Mouse (Mus musculus): Measurements from ENCODE around the gene Fgfr1op. TPM values are rescaled to one million over a fixed set of nuclear protein-coding genes. Genes with fewer than 3 reads are reported as not detected.
"Not testable (repeated sequence)": the region's sequence is repeated elsewhere in the genome, so short reads cannot be mapped to it uniquely, and the experiment has no call there.

Gene Fgfr1op
- polyA plus RNA-seq (2012; rRNA removed): 14.1 and 14.6 TPM in 2 replicates

- peak; percentile 23 for DNase-seq (ENCODE audit: low read depth)
Observed at GRCm38 (mm10) chr17:8164701-8165607, at the start of gene Fgfr1op. Gene Fgfr1op (plus strand): TSS chr17:8165501.

DNA sequence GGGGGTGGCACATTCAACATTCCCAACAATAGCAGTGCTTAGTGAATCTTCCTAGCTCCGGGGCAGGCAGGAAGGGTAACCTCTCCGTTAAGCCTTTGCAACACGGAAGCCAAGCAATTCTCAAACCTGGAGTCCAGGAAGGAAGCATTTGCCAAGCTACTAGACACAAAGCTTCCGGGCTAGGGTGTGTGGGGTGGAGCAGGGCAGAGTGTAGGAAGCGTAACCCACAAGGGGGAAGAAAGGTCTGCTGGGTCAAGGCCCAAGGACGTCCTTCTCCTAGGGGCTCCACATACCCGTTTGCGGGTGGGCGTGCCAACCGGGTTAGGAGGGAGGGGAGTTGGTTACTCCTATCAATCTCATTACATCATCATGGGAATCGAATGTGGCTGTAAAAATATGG, 48.9 kb upstream of the Fgfr1op start:
- DNase-seq (ENCODE audit: low read depth): not testable (repeated sequence)

DNA sequence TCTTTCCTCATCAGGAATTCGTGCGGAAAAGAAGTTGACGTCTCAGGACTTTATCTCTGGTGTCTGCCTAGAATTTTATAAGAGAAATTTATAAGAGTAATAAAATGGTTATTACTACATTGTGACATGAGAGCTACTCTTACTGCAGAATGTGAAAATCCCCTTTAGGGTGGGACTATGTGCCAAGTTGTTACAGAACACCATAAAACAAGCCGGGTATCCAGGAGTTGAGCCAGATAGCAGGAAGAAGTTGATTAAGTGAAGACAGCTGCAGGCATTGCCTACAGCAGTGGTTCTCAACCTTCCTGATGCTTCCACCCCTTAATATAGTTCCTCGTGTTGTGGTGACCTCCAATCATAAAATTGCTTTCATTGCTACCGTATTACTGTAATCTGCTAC, 48.4 kb upstream of the Fgfr1op start:
- not testable (repeated sequence) for DNase-seq (ENCODE audit: low read depth)

DNA sequence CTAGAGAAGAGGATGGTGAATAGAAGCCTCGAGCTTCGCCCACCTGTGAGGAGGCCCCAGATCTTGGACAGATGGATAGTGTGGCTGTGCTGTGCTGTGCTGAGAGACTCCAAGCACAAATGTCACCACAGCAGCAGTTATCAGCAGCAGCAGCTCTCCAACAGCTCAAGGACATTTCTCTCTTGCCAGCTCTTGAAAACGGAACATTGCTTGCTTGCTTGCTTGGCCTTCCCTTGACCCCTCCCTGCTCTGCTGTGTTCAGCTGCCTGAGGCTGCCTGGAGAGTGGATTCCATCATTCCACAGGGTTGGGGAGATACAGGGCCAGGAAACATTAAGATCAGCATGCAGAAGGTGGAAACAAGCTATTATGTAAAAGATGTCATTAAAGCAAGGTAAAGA, 42.3 kb upstream of the Fgfr1op start:
- DNase-seq (ENCODE audit: low read depth): not testable (repeated sequence)

DNA sequence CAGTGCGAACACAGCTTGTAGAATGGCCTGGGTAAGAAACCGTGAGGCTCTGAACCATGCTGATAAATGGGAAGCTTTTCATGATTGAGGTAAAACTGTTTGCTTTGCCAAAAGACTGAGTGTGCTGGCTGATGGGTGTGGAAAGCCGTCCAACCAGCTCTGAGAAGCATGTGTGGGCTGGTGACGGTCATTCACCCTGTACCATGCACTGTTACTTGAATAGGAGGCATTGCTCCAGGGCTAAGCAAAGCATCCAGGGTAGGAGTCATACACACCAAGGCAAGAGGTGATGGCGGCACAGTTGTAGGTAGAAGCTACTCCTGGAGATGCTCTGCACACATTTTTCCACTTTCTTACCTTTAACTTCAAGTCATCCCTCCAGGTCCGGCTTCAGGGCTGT, 40.7 kb upstream of the Fgfr1op start:
- DNase-seq (ENCODE audit: low read depth): not testable (repeated sequence)

DNA sequence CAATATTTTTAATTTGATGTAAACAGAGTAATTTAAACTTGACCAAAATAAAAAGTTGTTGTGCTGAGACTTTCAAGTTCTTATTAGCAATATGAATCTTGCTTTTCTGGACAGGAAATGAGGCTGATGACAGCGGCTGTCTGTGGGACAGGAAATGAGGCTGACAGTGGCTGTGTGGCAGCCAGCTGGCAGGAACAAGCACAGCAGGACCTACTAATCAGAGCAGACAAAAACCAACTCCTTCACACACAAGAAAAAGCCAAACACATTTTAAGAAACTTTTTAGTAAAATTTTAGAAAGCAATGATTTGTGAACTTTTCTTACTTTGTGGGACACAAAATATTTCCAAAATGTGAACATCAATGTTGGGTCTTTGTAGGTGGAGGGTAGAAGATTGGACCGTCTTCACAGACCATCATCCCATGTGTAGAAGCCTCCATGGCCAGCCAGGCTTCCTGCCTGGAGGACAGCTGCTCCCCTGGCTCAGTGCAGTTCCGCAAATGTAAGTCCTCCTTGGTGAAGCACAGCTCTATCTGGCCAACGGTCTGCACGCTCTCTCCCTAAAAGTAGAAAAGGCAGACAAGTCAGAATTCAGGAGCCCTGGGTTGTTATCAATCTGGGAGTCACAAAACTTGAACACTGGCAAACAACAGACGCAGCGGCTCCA, 36.8 kb upstream of the Fgfr1op start:
- not testable (repeated sequence) for DNase-seq (ENCODE audit: low read depth)

DNA sequence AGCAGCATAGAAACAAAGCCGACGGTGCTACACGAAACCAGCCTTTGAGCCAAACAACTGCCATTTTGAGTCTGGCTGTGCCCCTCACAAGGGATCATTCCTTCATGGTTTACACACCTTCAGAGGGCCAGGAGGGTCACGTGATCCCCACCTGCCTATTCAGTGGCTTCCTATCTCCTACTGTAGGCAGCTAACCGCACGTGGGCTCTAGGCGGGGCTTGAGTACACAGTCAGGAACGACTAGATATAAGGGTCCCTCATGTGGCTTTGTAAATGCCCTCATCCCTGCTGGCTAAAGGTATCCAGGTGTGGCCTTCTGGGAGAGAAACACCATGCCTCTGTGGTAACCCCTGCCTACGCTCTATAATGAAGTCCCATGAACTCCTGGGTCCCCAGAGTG, 35.7 kb upstream of the Fgfr1op start:
- not testable (repeated sequence) for DNase-seq (ENCODE audit: low read depth)

- not testable (repeated sequence) for DNase-seq (ENCODE audit: low read depth)
Observed at GRCm38 (mm10) chr17:8130849-8131248, 34.5 kb upstream of the Fgfr1op start.

DNA sequence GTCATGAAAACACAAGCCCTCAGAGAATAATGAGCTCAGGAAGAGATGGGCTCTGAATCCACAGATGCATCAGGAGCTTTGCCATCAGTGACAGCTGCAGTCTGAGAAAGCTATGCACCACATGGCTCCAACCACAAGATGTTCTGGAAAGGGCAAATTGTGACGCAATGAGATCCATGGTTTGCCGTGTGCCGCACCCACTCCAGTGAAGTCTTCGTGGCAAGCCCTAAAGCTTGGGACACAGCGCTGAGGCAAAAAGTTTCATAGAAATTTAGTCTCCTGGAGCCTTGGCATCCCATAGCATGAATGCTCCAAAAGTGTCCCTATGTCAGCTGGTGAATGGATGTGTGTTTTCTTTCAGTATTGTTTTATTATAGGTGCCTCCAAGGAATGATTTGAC, 27.2 kb upstream of the Fgfr1op start:
- DNase-seq (ENCODE audit: low read depth): not testable (repeated sequence)

DNA sequence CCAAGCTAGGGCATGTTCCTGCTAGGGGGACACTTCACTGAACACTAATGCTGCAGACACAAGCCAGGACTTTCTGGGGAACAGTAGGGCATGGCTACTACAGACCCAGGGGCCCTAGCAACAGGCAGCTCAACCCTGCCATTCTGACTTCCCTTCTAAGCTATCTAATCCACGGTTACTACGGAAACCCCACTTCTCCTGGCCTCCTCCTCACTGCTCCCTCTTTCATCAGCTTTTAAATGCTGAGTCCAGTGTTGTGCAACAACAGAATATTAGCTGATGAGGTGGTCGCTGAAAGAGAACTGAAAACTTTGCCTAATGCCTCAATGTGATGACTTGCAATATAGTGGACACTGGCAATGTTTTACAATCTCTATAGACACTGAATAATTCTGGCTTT, 25.1 kb upstream of the Fgfr1op start:
- DNase-seq (ENCODE audit: low read depth): peak; percentile 9

- peak; percentile 52 for DNase-seq (ENCODE audit: low read depth)
Observed at GRCm38 (mm10) chr17:8143802-8144673, 21.3 kb upstream of the Fgfr1op start.

GRCm38 (mm10) chr17:8146931-8147330, 18.4 kb upstream of the Fgfr1op start:
- not testable (repeated sequence) for DNase-seq (ENCODE audit: low read depth)

DNA sequence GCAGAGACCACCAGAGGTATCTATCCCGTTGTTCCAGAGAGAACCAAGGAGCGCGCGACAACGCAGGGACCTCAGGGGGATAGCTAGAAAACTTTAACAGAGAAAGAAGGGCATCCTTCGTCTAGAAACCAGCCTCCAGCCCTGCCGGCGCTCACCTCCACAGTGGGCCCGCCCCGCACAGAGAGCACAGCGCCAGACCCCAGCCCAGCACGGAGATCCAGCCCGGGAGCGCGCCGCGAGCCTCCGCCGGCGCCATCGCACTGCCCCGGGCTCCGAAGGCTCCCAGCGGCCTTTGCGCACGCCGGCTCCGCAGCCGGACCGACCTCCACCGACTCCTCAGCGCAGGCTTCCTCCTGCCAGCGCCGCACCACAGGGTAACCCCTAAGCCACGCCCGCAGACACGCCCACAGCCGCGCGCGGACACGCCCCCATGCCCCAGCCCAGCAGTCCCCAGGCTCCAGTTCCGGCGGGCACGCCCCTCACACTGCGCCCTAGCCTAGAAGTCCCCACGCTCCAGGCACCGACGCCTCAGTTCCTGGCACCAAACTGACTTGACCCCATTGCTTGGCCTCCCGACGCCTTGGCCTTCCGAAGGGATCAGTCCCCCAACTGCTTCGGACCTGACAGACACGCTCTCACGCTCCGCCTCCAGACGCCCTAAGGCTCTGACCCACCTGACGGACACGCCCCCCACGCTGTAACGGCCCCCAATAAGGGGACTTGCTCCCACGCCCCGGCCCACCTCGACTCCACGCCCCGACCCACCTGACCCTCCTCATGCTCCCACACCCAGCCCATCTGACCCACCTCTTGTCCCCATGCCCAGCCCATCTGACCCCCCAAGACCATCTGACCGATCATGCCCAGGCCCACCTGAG, 17.6 kb upstream of the Fgfr1op start, which contains the start of the genes Gm49673 and Rnaset2a:
Gene Gm49673, minus strand, starts transcription at position 350 of the 878 bp plus-strand sequence.
Gene Rnaset2a, minus strand, starts transcription at position 659 of the 878 bp plus-strand sequence.
- TF ChIP-seq POLR2A (IDR thresholded peaks at IDR 0.05; ENCODE audit: borderline replicate concordance, extremely low read depth, insufficient read depth, insufficient read length, poor library complexity, severe bottlenecking): 0 out of 2 replicates have a peak, but pooled peaks have one; percentile 15
- peak; percentile 41 for DNase-seq (ENCODE audit: low read depth)

DNA sequence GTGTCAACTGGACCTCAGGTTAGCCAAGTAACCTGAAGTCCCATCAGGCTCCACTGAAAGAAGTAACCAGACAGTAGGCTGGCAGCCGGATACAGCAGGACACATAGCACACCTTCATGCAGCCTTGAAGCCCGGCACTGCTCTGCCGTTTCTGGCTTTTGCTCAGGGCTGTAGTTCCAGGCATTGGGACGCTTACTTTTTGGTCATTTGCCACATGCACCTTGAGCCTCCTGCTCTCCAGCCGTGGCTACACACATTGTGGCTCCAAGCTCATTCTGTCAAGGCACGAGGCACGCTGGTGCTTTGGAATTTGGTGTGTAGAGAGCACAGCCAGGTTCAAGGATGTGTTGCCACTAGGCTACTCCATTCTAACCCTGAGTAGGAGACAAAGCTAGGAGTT, 10.3 kb upstream of the Fgfr1op start:
- not testable (repeated sequence) for DNase-seq (ENCODE audit: low read depth)

GRCm38 (mm10) chr17:8155982-8156381, 9.3 kb upstream of the Fgfr1op start:
- DNase-seq (ENCODE audit: low read depth): not testable (repeated sequence)

- DNase-seq (ENCODE audit: low read depth): not testable (repeated sequence)
Observed at GRCm38 (mm10) chr17:8158627-8159026, 6.7 kb upstream of the Fgfr1op start.
